7 mouse cellular contexts compared by ENCODE assay signal in the genomic region with DNA sequence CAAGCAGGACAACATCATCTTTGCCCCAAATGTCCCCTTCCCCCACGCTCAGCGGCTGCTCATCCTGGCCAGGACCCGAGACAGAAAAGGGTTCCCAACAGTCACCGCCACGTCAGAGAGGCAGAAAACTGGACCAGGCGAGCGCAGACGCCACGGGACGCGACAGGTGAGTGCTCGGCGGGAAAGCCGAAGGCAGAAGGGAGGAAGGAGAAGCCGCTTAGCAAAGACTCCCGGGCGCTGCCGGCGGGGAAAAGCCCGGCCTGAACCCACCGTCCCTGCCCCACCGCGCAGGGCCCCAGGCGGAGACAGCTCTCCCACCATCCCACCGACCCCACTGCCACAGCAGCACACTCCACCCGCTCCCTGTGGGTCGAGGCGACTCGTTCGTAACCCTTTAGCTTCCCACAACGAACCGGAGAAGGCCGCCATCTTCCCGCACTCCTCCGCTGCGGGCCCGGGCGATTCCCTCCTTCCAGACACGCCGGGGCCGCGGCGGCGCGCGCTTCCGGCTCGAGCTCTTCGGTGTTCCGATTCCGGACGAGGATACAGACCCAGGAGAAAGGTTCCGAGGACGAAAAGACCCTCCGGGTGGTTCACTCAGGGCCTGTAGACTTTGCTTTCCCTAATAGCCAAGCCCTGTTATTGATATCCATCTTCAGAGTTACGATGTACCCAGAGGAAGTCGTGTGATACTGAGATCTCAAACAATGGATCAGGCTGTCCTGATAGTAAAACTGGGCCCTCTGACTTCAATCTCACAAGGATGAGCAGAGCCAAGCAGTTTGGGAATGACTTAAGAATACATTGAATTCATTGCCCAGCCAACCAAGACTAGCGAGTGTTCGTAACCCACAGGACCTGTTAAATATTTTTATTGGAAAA. TPM values are rescaled to one million over a fixed set of nuclear protein-coding genes. Genes with fewer than 3 reads are reported as not detected.
DNase-seq lines count a peak whose midpoint lies in the region; ATAC-seq and TF ChIP-seq lines count a peak whose summit lies in the region.

A gene (minus strand): TSS at position 523 of the 882 bp plus-strand sequence.

- WGBS in embryonic facial prominence, embryonic 12.5 days, result 3% methylated on average over 51 of the region's 59 CpGs
- WGBS in kidney, adult 2 months, result 2% methylated on average over 59 of the region's 59 CpGs
- 2% methylated on average over 58 of the region's 59 CpGs for WGBS in limb, embryonic 12.5 days
- 2% methylated on average over 59 of the region's 59 CpGs for WGBS in midbrain, embryonic 15.5 days
- 4% methylated on average over 58 of the region's 59 CpGs for WGBS in spleen, adult 2 months

- H3K27ac ChIP-seq in embryonic facial prominence, embryonic 12.5 days, result peak within 1 kb of the TSS; percentile 85
- peak within 1 kb of the TSS; percentile 61 for H3K27ac ChIP-seq in kidney, adult 2 months (ENCODE audit: insufficient read depth, low read depth, low read length)
- peak within 1 kb of the TSS; percentile 84 for H3K27ac ChIP-seq in limb, embryonic 12.5 days
- peak within 1 kb of the TSS; percentile 90 for H3K27ac ChIP-seq in midbrain, embryonic 15.5 days
- peak within 1 kb of the TSS; percentile 9; the same call in 1 of the 2 replicates for H3K27ac ChIP-seq in spleen, adult 2 months (ENCODE audit: insufficient read depth, low read length)

- no peak for TF ChIP-seq POLR2A in kidney, adult 2 months (IDR thresholded peaks at IDR 0.05; ENCODE audit: low read depth, low read length)
- TF ChIP-seq POLR2A in spleen, adult 2 months (IDR thresholded peaks at IDR 0.05; ENCODE audit: low read depth, low read length), result no peak

- TF ChIP-seq CTCF in kidney, adult 2 months (conservative IDR thresholded peaks at IDR 0.05; ENCODE audit: insufficient read depth, insufficient read length, low read depth, low read length), result no peak
- no peak for TF ChIP-seq CTCF in spleen, adult 2 months (IDR thresholded peaks at IDR 0.05; ENCODE audit: extremely low read depth, insufficient read depth, insufficient read length, insufficient replicate concordance)

- H3K9me3 ChIP-seq in embryonic facial prominence, embryonic 12.5 days, result no peaks in the 10 kb centered on the region
- no peaks in the 10 kb centered on the region for H3K9me3 ChIP-seq in limb, embryonic 12.5 days
- no peaks in the 10 kb centered on the region for H3K9me3 ChIP-seq in midbrain, embryonic 15.5 days

- no peaks in the 10 kb centered on the region; the same call in 1 of the 2 replicates for H3K36me3 ChIP-seq in embryonic facial prominence, embryonic 12.5 days
- no peaks in the 10 kb centered on the region for H3K36me3 ChIP-seq in kidney, adult 2 months (ENCODE audit: control insufficient read depth, insufficient read depth, low read length)
- peaks cover 7% of the 10 kb centered on the region for H3K36me3 ChIP-seq in limb, embryonic 12.5 days
- no peaks in the 10 kb centered on the region; the same call in 1 of the 2 replicates for H3K36me3 ChIP-seq in midbrain, embryonic 15.5 days (replicated peaks)
- H3K36me3 ChIP-seq in spleen, adult 2 months (ENCODE audit: control insufficient read depth, insufficient read depth, low read length), result no peaks in the 10 kb centered on the region

- ATAC-seq in embryonic facial prominence, embryonic 12.5 days (ENCODE audit: insufficient number of reproducible peaks, insufficient read depth, low FRiP score, low TSS enrichment), result peak; percentile 86
- ATAC-seq in limb, embryonic 12.5 days (ENCODE audit: insufficient number of reproducible peaks, insufficient read depth, low FRiP score, low TSS enrichment, low read depth), result peak; percentile 69
- peak; percentile 96 for ATAC-seq in midbrain, embryonic 15.5 days (replicated peaks)

- DNase-seq in adrenal gland, postnatal 25 days, result peak; percentile 77
- DNase-seq in heart, adult 18-20 months, result peak; percentile 74 to 89
- DNase-seq in kidney, adult 2 months, result peak; percentile 86
- peak; percentile 62 to 63 for DNase-seq in spleen, adult 2 months (ENCODE audit: low read depth in 1 of 2, low spot score in 2 of 2)

- H3K4me2 ChIP-seq in embryonic facial prominence, embryonic 12.5 days (replicated peaks), result peak within 1 kb of the TSS; percentile 45
- peak within 1 kb of the TSS; percentile 58 for H3K4me2 ChIP-seq in limb, embryonic 12.5 days
- peak within 1 kb of the TSS; percentile 53 for H3K4me2 ChIP-seq in midbrain, embryonic 15.5 days

- H3K4me1 ChIP-seq in embryonic facial prominence, embryonic 12.5 days, result 0 out of 2 replicates have a peak, but pooled peaks cover 3% of the 10 kb centered on the region
- H3K4me1 ChIP-seq in kidney, adult 2 months (ENCODE audit: control insufficient read depth, insufficient read depth, low read length), result peaks cover 3% of the 10 kb centered on the region; the same call in 1 of the 2 replicates
- H3K4me1 ChIP-seq in limb, embryonic 12.5 days (replicated peaks), result no peaks in the 10 kb centered on the region
- H3K4me1 ChIP-seq in midbrain, embryonic 15.5 days, result peaks cover 21% of the 10 kb centered on the region
- no peaks in the 10 kb centered on the region for H3K4me1 ChIP-seq in spleen, adult 2 months (ENCODE audit: control insufficient read depth, insufficient read depth, insufficient read length)

- H3K27me3 ChIP-seq in embryonic facial prominence, embryonic 12.5 days, result no peaks in the 10 kb centered on the region
- no peaks in the 10 kb centered on the region for H3K27me3 ChIP-seq in kidney, adult 2 months (replicated peaks; ENCODE audit: control insufficient read depth, insufficient read depth, low read length)
- no peaks in the 10 kb centered on the region; the same call in 1 of the 2 replicates for H3K27me3 ChIP-seq in limb, embryonic 12.5 days
- no peaks in the 10 kb centered on the region for H3K27me3 ChIP-seq in midbrain, embryonic 15.5 days (replicated peaks)
- H3K27me3 ChIP-seq in spleen, adult 2 months (ENCODE audit: control insufficient read depth, insufficient read depth, low read length), result no peaks in the 10 kb centered on the region

- H3K9ac ChIP-seq in embryonic facial prominence, embryonic 12.5 days, result peak within 1 kb of the TSS; percentile 95
- H3K9ac ChIP-seq in limb, embryonic 12.5 days (replicated peaks), result peak within 1 kb of the TSS; percentile 88
- peak within 1 kb of the TSS; percentile 86 for H3K9ac ChIP-seq in midbrain, embryonic 15.5 days

- peak within 1 kb of the TSS; percentile 80 for H3K4me3 ChIP-seq in embryonic facial prominence, embryonic 12.5 days
- peak within 1 kb of the TSS; percentile 90 for H3K4me3 ChIP-seq in kidney, adult 2 months (ENCODE audit: insufficient read depth, low read depth, low read length)
- peak within 1 kb of the TSS; percentile 88 for H3K4me3 ChIP-seq in limb, embryonic 12.5 days (replicated peaks)
- peak within 1 kb of the TSS; percentile 81 for H3K4me3 ChIP-seq in midbrain, embryonic 15.5 days
- peak within 1 kb of the TSS; percentile 80 for H3K4me3 ChIP-seq in spleen, adult 2 months (ENCODE audit: extremely low read depth, insufficient read depth, insufficient read length)

RNA-seq across cellular contexts. Expression of the gene that starts here (rescaled TPM):
- total RNA-seq in adrenal gland, postnatal 25 days (2021), result 75.3 and 101 TPM in 2 replicates
- 152 and 155 TPM in 2 replicates for polyA plus RNA-seq in embryonic facial prominence, embryonic 12.5 days (2016; fragmentation: Nextera tagmentation; extraction: Ambion mirVana)
- total RNA-seq in heart, adult 18-20 months (2021), result 10 to 100 TPM; 85.6 to 94.4 TPM
- 8.9 and 12.1 TPM in 2 replicates for polyA plus RNA-seq in kidney, adult 2 months (2012; rRNA removed)
- 166 and 167 TPM in 2 replicates for polyA plus RNA-seq in limb, embryonic 12.5 days (2016; fragmentation: Nextera tagmentation; extraction: Ambion mirVana)
- polyA plus RNA-seq in midbrain, embryonic 15.5 days (2015; fragmentation: Nextera tagmentation; extraction: Ambion mirVana), result 128 and 132 TPM in 2 replicates
- 2.1 and 2.3 TPM in 2 replicates for polyA plus RNA-seq in spleen, adult 2 months (2012; rRNA removed)

Comparison
In these comparisons a context has a peak if more than half of its experiments do, and no peak if none do; other contexts are left out.
1. Peak in every context shown above with its lines: DNase-seq, ATAC-seq, H3K4me3 ChIP-seq and H3K27ac ChIP-seq.
2. H3K27ac ChIP-seq: peak in every context shown above with its lines; median percentile 90 in midbrain, embryonic 15.5 days; 85 in embryonic facial prominence, embryonic 12.5 days; 84 in limb, embryonic 12.5 days; 61 in kidney, adult 2 months; 9 in spleen, adult 2 months.